Mouse (Mus musculus): Measurements from ENCODE around the gene Abca7. TPM values are rescaled to one million over a fixed set of nuclear protein-coding genes. Genes with fewer than 3 reads are reported as not detected.
A peak's percentile ranks its signal among the peaks of the same experiment; 100 is the strongest.

The Abca7 gene
- polyA plus RNA-seq, 1 experiment from 2014 or later, result 4.2 TPM

DNA sequence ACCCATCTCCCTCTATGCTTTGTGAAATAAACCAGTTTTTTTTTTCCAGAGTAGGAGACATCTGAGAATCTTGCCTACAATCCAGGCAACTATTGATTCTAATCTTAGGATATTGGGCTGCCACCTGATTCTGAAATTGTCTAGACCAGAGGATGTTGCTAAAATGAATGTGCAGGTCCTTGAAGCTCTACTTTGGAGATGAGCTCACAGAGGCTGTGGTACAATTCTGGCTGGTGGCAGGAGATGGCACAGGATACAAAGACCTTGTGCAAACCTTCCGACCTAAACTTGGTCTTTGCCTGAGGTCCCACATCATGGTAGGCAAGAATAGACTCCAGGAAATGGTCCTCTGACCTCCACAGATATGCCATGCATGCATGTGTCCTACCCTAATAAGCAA, 658 bp upstream of the Abca7 start:
- H3K27me3 ChIP-seq (replicated peaks; ENCODE audit: control insufficient read depth, insufficient read depth, low read length), result no peaks in the 10 kb centered on the region; the same call in 1 of the 2 replicates
- WGBS, result 89% methylated on average over 1 of the region's 1 CpGs
- peak overlapping the region; percentile 88 for H3K4me2 ChIP-seq (ENCODE audit: low read length)
- H3K27ac ChIP-seq (ENCODE audit: low read depth, low read length), result no peak overlapping the region
- peaks cover 6% of the 10 kb centered on the region for H3K9me3 ChIP-seq (ENCODE audit: control insufficient read depth, low read length)
- no peak overlapping the region for H3K9ac ChIP-seq (ENCODE audit: low read depth, low read length)
- H3K36me3 ChIP-seq (ENCODE audit: control insufficient read depth, insufficient read depth, low read length), result no peaks in the 10 kb centered on the region
- ATAC-seq, result no peak
- H3K4me3 ChIP-seq (ENCODE audit: low read length), result no peak overlapping the region; the same call in 1 of the 2 replicates
- H3K4me1 ChIP-seq (ENCODE audit: control insufficient read depth, insufficient read depth, low read depth, low read length), result peaks cover 18% of the 10 kb centered on the region

DNA sequence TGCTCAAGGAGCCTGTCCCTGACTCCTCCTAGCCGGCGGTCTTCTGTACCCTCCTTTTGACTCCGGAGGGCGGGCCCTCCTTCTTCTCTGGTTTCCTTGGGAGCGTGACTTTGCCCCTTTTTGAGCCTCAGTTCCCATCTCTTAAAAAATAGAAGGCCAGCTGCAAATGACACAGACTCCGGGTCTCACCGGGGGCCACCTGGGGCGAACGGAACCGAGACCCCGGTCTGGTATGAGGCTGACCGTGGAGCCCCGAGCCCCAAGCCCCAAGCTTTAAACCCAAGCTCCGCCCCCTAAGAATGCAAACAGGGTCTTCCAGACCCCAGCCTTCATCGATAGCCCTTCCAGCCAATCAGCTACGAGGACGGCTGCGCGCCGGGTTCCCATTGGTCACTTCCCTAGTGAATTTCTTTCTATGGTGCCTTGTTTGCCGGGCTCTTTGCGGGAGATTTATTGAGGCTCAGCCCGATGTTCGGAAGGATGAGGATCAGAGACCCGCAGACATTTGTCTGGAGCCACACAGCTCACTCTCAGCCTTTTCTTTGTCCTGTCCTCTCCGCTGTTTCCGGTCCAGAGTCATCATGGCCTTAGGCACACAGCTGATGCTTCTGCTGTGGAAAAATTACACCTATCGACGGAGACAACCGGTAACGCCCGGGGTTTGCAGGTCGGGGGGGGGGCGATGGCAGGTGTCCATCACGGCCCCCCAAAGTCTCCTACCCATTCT, 903 bp downstream of the Abca7 start:
- Histone ChIP-seq H3K36me3 (ENCODE audit: control insufficient read depth, insufficient read depth, low read length) (no peaks in the 10 kb centered on the region), H3K4me1 (ENCODE audit: control insufficient read depth, insufficient read depth, low read depth, low read length) (peaks cover 18% of the 10 kb centered on the region), H3K27me3 (replicated peaks; ENCODE audit: control insufficient read depth, insufficient read depth, low read length) (peaks cover 3% of the 10 kb centered on the region), H3K9ac (ENCODE audit: low read depth, low read length) (peak overlapping the region; percentile 66), H3K4me2 (ENCODE audit: low read length) (peak overlapping the region; percentile 88), H3K4me3 (ENCODE audit: low read length) (peak overlapping the region; percentile 53), H3K27ac (ENCODE audit: low read depth, low read length) (peak overlapping the region; percentile 54; the same call in 1 of the 2 replicates), H3K9me3 (ENCODE audit: control insufficient read depth, low read length) (no peaks in the 10 kb centered on the region)
- peak; percentile 75 for ATAC-seq
- WGBS, result 1% methylated on average over 35 of the region's 35 CpGs

GRCm38 (mm10) chr10:79997819-79998218, 1.5 kb downstream of the Abca7 start:
- peak overlapping the region; percentile 54; the same call in 1 of the 2 replicates for H3K27ac ChIP-seq (ENCODE audit: low read depth, low read length)
- H3K4me1 ChIP-seq (ENCODE audit: control insufficient read depth, insufficient read depth, low read depth, low read length), result peaks cover 18% of the 10 kb centered on the region
- no peaks in the 10 kb centered on the region for H3K36me3 ChIP-seq (ENCODE audit: control insufficient read depth, insufficient read depth, low read length)
- peak overlapping the region; percentile 66 for H3K9ac ChIP-seq (ENCODE audit: low read depth, low read length)
- H3K9me3 ChIP-seq (ENCODE audit: control insufficient read depth, low read length), result no peaks in the 10 kb centered on the region
- H3K4me2 ChIP-seq (ENCODE audit: low read length), result peak overlapping the region; percentile 88
- ATAC-seq, result peak; percentile 12; the same call in 1 of the 2 replicates
- peaks cover 3% of the 10 kb centered on the region for H3K27me3 ChIP-seq (replicated peaks; ENCODE audit: control insufficient read depth, insufficient read depth, low read length)
- WGBS, result 5% methylated on average over 15 of the region's 15 CpGs
- peak overlapping the region; percentile 53 for H3K4me3 ChIP-seq (ENCODE audit: low read length)

- peaks cover 13% of the 10 kb centered on the region for H3K4me1 ChIP-seq (ENCODE audit: control insufficient read depth, insufficient read depth, low read depth, low read length)
- 83% methylated on average over 9 of the region's 9 CpGs for WGBS
- no peak overlapping the region for H3K4me2 ChIP-seq (ENCODE audit: low read length)
- H3K9me3 ChIP-seq (ENCODE audit: control insufficient read depth, low read length), result no peaks in the 10 kb centered on the region
- peaks cover 3% of the 10 kb centered on the region for H3K27me3 ChIP-seq (replicated peaks; ENCODE audit: control insufficient read depth, insufficient read depth, low read length)
- H3K4me3 ChIP-seq (ENCODE audit: low read length), result no peak overlapping the region
- no peak overlapping the region for H3K27ac ChIP-seq (ENCODE audit: low read depth, low read length)
- ATAC-seq, result no peak
- no peaks in the 10 kb centered on the region for H3K36me3 ChIP-seq (ENCODE audit: control insufficient read depth, insufficient read depth, low read length)
- H3K9ac ChIP-seq (ENCODE audit: low read depth, low read length), result no peak overlapping the region
These were observed 5.7 kb downstream of the Abca7 start for GRCm38 (mm10) chr10:80001945-80002344.

DNA sequence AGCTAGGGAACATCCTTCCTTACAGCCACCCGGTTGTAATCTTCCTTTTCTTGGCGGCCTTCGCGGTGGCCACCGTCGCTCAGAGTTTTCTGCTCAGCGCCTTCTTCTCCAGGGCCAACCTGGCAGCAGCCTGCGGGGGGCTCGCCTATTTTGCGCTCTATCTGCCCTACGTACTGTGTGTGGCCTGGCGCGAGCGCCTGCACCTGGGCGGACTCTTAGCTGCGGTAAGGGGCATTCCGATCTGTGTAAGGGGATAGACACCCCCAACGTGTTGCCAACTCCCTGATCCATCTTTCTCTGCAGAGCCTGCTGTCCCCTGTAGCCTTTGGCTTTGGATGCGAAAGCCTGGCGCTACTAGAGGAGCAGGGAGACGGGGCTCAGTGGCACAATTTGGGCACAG, 6.5 kb downstream of the Abca7 start:
- H3K4me2 ChIP-seq (ENCODE audit: low read length), result no peak overlapping the region
- peaks cover 3% of the 10 kb centered on the region for H3K27me3 ChIP-seq (replicated peaks; ENCODE audit: control insufficient read depth, insufficient read depth, low read length)
- no peak overlapping the region for H3K9ac ChIP-seq (ENCODE audit: low read depth, low read length)
- no peak overlapping the region for H3K4me3 ChIP-seq (ENCODE audit: low read length)
- no peaks in the 10 kb centered on the region for H3K36me3 ChIP-seq (ENCODE audit: control insufficient read depth, insufficient read depth, low read length)
- ATAC-seq, result no peak
- no peak overlapping the region for H3K27ac ChIP-seq (ENCODE audit: low read depth, low read length)
- H3K4me1 ChIP-seq (ENCODE audit: control insufficient read depth, insufficient read depth, low read depth, low read length), result peaks cover 5% of the 10 kb centered on the region
- H3K9me3 ChIP-seq (ENCODE audit: control insufficient read depth, low read length), result no peaks in the 10 kb centered on the region
- WGBS, result 30% methylated on average over 21 of the region's 21 CpGs

- Histone ChIP-seq H3K4me2 (ENCODE audit: low read length) (no peak overlapping the region), H3K27ac (ENCODE audit: low read depth, low read length) (no peak overlapping the region), H3K4me3 (ENCODE audit: low read length) (no peak overlapping the region), H3K9me3 (ENCODE audit: control insufficient read depth, low read length) (no peaks in the 10 kb centered on the region), H3K36me3 (ENCODE audit: control insufficient read depth, insufficient read depth, low read length) (no peaks in the 10 kb centered on the region; the same call in 1 of the 2 replicates), H3K27me3 (replicated peaks; ENCODE audit: control insufficient read depth, insufficient read depth, low read length) (peaks cover 3% of the 10 kb centered on the region), H3K9ac (ENCODE audit: low read depth, low read length) (no peak overlapping the region), H3K4me1 (ENCODE audit: control insufficient read depth, insufficient read depth, low read depth, low read length) (no peaks in the 10 kb centered on the region)
- 59% methylated on average over 9 of the region's 9 CpGs for WGBS
- ATAC-seq, result no peak
These were observed 7.3 kb downstream of the Abca7 start for GRCm38 (mm10) chr10:80003374-80004232.

DNA sequence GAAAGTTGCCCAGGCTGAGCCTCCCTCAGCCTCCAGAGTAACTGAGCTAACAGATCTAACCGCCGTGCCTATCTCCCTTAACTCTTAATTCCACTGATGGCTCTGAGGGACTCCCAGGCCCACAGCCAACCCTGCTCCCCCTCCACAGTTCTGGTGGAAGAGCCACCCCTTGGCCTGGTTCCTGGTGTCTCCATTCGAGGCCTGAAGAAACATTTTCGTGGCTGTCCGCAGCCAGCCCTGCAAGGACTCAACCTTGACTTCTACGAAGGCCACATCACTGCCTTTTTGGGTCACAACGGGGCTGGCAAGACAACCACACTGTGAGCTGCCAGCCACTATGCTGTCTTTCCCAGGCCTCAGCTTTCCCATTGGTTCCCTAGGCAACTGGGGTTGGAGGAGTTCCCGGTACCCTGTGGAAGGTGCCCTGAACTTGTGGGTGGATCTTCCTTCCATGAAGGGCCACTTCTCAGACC, 8.0 kb downstream of the Abca7 start:
- H3K9ac ChIP-seq (ENCODE audit: low read depth, low read length), result no peak overlapping the region
- peaks cover 3% of the 10 kb centered on the region for H3K27me3 ChIP-seq (replicated peaks; ENCODE audit: control insufficient read depth, insufficient read depth, low read length)
- no peak overlapping the region for H3K4me3 ChIP-seq (ENCODE audit: low read length)
- peaks cover 5% of the 10 kb centered on the region for H3K9me3 ChIP-seq (ENCODE audit: control insufficient read depth, low read length)
- H3K27ac ChIP-seq (ENCODE audit: low read depth, low read length), result no peak overlapping the region
- no peak overlapping the region for H3K4me2 ChIP-seq (ENCODE audit: low read length)
- peaks cover 5% of the 10 kb centered on the region for H3K36me3 ChIP-seq (ENCODE audit: control insufficient read depth, insufficient read depth, low read length)
- no peaks in the 10 kb centered on the region for H3K4me1 ChIP-seq (ENCODE audit: control insufficient read depth, insufficient read depth, low read depth, low read length)
- ATAC-seq, result no peak
- WGBS, result 78% methylated on average over 8 of the region's 8 CpGs

DNA sequence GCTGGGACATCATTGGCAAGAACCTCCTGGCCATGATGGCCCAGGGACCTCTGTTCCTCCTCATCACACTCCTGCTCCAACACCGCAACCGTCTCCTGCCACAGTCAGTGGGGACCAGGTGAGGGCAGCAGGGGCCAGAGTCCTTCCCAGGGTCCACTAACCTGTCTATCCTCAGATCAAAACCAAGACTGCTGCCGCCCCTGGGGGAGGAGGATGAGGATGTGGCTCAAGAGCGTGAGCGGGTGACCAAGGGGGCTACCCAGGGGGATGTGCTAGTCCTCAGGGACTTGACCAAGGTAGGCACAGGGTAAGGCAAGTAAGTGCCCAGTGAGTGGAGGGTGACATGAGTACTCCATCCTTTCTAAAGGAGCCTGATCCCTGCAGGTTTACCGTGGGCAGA, 15.4 kb downstream of the Abca7 start:
- Histone ChIP-seq H3K9ac (ENCODE audit: low read depth, low read length) (no peak overlapping the region), H3K36me3 (ENCODE audit: control insufficient read depth, insufficient read depth, low read length) (peaks cover 28% of the 10 kb centered on the region), H3K4me2 (ENCODE audit: low read length) (no peak overlapping the region), H3K9me3 (ENCODE audit: control insufficient read depth, low read length) (peaks cover 25% of the 10 kb centered on the region), H3K27me3 (replicated peaks; ENCODE audit: control insufficient read depth, insufficient read depth, low read length) (peaks cover 26% of the 10 kb centered on the region), H3K4me1 (ENCODE audit: control insufficient read depth, insufficient read depth, low read depth, low read length) (no peaks in the 10 kb centered on the region), H3K27ac (ENCODE audit: low read depth, low read length) (no peak overlapping the region), H3K4me3 (ENCODE audit: low read length) (no peak overlapping the region)
- WGBS, result 91% methylated on average over 6 of the region's 6 CpGs
- no peak for ATAC-seq

DNA sequence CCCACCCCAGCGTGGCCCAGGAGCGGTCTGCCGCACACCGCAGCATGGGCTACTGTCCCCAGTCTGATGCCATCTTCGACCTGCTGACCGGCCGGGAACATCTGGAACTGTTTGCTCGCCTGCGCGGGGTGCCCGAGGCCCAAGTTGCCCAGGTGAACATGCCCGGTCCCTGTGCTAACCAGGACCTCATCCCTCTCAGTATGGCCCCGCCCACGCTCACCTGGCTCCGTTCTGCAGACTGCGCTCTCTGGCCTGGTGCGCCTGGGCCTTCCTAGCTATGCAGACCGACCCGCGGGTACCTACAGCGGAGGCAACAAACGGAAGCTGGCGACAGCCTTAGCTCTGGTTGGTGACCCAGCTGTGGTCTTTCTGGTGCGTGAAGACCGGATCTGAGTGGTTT, 17.3 kb downstream of the Abca7 start:
- no peak for ATAC-seq
- Histone ChIP-seq H3K9me3 (ENCODE audit: control insufficient read depth, low read length) (peaks cover 25% of the 10 kb centered on the region), H3K27ac (ENCODE audit: low read depth, low read length) (no peak overlapping the region), H3K36me3 (ENCODE audit: control insufficient read depth, insufficient read depth, low read length) (peaks cover 28% of the 10 kb centered on the region), H3K4me2 (ENCODE audit: low read length) (no peak overlapping the region), H3K9ac (ENCODE audit: low read depth, low read length) (no peak overlapping the region), H3K4me3 (ENCODE audit: low read length) (no peak overlapping the region), H3K27me3 (replicated peaks; ENCODE audit: control insufficient read depth, insufficient read depth, low read length) (peaks cover 26% of the 10 kb centered on the region), H3K4me1 (ENCODE audit: control insufficient read depth, insufficient read depth, low read depth, low read length) (no peaks in the 10 kb centered on the region)
- WGBS, result 39% methylated on average over 25 of the region's 25 CpGs
